Mouse (Mus musculus) thymus, postnatal 25 days (tissue): ENCODE data around the gene Bcdin3d.

Source experiments
- DNase-seq: peaks from one replicate; pipeline ENCODE4 v3.0.0; 2022

Bcdin3d gene

DNA sequence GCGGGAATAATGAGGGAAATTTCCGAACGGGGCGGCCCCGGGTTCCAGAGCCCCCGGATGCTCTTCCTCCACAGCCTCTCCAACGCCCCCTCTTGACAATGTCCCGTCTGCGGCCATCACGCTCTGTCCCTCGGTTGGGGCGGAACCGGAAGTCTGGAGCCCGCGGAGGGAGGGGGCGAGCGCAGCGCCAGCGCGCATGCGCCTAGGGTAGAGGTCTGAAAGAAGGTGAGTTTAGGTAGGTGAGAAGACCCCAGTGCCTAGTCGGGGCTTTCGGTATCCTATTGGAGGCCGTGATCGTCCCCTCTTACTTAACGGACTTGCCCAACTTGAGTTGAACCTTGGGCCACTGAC is at the start of gene Bcdin3d:
TSS of gene Bcdin3d (minus strand) at position 155 of the 351 bp plus-strand sequence.
- peak; percentile 93 for DNase-seq

DNA sequence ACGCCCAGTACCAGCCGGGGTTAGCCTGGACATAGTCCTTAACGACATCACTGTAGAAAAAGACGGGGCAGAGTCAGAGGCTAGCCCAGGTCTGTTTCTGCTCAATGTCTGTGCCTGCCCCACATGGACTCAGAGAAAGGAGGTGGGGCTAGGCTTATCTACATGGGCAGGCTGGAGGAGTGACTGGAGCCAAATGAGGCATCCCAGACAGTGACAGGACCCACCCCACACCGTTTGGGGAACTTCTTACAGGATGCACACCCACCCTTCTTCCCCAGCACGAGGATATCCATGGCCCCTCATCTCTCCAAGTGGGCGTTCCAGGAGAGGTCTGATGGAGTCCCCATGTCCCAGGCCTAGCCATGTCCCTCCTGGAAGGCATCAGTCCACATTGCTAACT is 45.8 kb upstream of the Bcdin3d start:
- DNase-seq = no peak

DNA sequence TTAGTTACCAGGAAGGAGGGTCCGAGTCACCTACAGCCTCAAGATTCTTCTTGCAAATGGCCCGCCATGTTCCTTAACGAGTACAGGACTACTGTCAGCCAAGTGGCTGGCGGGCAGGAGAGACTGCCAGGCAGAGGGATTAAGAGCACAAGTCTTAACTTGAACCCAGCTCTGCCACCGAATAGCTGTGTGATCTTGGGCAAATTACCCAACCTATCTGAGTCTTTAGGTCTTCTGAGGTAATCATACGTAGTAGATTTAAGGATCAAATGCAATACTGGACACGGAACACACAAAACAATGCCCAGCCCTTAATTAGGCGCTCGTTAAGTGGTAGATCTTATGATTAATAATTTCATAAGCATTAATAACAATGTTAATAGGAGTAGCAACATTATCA is 45.1 kb upstream of the Bcdin3d start:
- no peak for DNase-seq

DNA sequence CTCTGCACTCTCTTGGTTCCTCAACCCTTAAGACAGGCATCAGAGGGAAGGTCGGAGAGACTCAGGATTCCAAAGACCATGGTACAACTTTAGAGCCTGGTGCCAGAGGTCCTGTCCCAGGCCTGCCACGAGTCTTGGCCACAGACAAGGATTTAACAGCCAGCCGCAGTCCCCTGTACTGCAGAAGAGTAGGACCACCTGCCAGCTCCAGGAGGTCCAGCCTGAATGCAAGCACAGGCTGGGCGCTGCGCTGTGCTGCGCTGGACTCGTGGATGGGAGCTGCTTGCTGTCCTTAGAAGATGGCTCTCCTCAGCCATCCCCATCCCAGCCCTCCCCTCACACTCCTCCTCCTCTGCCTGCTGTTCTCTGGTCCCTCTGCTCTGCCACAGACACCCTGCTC is 43.2 kb upstream of the Bcdin3d start:
- DNase-seq = no peak

DNA sequence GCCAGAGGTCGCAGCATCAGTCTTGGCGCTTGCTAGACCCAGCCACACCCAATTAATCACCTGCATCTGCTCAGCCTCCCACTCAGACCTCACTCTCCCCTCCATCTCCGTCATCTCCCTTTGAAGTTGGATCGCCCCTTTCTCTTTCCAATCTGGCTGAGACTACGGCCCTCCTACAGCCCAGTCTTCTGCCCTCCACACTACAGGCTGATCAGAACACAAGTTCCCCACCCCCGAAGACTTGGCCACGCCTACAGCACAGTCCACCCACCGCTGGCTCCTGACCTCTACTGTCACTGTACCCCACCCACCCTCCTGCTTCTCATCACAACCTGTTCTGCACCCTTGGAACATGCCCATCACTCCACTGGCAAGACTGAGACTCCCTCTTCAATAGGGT is 42.2 kb upstream of the Bcdin3d start:
- DNase-seq = no peak

DNA sequence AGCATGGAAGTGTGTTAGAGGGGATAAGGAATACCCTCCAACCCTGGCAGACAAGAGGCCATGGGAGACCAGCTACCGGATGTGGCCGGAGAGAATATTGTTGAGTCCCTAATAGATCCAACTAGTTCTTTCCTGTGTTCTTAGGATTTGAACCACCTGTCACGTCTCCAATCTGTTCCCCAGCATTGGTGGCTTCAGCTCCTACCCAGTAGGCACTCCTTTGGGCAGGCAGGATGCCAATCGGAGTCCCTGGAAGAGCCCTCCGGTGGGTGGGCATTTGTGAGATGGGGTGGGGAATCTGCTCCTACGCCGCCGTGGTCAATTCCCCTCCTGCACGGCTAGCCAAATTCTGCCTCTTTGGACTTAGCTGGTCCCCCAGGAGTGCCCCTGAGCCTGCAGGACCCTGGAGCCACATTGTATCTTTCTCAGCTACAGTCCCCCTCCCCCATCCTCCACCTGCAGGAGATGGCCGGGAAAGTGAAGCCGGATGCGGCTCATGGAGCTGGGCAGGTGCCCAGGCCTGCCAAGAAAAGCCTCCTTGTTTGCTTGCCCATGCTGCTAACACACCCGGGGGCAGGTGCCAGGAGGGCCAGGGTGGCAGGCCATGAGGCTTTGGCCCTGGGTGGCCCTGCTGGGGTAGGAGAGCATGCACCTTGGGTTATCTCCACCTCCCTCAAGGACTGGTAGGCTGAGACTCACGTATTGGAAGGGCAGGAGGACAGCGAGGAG is 37.4 kb upstream of the Bcdin3d start:
- DNase-seq = no peak

DNA sequence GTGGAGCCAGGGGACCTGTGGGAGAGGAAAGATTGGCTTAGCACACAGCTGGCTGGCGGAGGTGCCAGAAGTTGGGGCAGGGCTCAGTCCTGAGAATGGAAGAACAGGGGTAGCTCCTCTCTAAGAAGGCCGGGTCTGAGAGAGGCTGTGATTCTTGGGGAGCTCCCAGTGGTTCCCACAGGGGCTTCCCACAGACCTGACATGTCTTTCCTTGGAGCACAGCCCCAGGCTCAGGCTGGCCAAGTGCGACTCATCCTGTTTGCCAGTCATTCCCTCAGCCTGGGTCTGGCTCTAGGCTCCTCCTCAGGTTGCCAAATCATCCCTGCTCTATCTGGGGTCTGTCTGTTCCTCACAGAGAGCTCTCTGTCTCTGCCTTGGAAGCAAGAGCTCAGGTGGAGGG is 36.1 kb upstream of the Bcdin3d start:
- no peak for DNase-seq

DNA sequence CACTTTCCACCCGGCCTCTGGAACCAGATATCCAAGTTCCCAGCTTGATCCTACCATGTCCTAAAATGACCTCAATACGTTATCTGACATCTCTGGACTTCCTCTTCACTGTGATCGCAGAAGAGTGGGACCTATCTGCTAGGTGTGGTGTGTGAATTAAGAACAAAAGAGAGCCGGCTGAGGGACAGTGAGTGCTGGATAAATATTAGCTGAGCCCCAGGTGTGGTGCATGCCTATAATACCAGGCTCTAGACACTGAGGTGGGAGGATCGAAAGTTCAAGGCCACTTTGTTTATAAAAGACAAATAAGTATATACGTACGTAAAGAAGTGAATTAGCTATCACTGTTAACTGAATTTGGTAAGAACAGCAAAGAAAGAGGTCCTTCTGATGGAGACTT is 35.3 kb upstream of the Bcdin3d start:
- DNase-seq = no peak

DNA sequence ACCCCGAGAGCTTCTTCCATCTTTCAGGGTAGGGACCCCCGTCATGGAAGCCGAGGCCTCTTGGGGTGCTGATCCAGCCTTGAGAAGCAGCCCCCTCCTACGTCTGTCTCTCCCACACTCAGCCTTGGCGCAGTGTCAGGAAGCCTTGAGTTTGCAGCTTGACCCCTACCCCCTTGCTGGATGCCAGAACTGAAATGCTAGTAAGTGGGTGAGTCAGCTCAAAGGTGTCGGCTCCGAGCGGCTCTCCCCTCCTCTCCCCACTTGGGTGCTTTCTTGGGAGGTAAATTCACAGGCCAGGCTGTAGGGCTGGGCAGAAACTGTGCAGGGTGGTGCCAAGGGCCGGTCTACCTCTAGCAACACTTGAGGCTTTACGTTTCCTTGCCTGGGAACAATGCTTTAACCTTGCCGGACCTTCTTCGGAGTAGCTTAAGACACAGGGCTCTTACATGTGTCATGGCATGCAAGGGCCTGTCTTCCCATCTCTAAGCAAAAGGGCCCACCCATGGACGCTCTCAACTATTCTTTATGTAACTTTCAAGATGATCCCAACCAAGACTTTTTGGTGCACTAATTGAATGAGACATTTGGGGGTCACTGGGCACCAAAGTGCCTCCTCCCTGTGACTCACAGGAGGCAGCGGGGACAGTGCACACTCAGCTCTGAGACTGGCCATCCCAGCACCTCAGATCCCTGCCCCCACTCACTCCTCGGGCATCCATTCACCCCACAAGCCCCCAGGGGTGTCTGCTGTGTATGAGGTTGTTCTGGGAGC is 31.0 kb upstream of the Bcdin3d start:
- DNase-seq = no peak

DNA sequence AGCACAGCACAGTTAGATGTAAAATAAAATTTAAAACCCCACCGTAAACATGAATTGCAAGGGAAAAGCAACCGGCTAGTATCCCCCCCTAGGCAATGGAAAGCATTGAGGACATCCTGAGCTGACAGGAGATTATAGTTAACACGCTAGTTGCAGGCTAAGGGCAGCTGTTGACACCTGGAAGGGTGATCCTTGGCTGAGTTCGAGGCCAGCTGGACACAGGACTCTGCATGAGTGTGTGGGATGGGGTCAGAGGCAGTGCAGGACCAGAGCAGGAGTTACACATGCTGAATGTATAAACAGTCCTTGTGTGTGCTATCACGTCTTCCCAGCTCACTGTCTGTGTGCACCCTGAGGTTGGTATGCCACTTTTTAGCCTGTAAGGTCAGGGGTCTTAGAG is 28.7 kb upstream of the Bcdin3d start:
- DNase-seq = no peak

DNA sequence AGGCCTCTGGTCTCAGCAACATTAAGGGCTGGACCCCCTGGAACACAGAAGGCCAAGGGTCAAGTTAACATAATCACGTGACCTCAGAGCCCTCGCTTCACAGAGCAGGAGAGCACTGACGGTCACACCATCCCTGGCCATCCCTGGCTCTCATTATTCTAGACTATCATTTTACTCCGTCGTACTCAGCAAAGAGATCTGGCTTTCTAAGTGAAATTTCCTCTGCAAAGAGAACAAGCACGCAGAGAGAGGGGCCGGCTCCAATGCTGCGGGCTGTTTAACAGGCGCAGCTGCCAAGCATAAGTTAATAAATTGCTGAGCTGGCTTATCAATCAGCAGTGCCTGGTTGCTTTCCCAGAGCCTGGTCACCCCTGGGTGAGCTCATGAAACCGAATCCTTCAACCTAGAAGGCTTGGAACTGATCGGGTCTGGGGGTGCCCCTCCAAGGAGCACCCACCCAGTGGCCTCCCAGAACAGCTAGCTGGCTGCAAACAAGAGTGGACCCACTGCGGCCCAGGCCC is 27.8 kb upstream of the Bcdin3d start:
- no peak for DNase-seq

DNA sequence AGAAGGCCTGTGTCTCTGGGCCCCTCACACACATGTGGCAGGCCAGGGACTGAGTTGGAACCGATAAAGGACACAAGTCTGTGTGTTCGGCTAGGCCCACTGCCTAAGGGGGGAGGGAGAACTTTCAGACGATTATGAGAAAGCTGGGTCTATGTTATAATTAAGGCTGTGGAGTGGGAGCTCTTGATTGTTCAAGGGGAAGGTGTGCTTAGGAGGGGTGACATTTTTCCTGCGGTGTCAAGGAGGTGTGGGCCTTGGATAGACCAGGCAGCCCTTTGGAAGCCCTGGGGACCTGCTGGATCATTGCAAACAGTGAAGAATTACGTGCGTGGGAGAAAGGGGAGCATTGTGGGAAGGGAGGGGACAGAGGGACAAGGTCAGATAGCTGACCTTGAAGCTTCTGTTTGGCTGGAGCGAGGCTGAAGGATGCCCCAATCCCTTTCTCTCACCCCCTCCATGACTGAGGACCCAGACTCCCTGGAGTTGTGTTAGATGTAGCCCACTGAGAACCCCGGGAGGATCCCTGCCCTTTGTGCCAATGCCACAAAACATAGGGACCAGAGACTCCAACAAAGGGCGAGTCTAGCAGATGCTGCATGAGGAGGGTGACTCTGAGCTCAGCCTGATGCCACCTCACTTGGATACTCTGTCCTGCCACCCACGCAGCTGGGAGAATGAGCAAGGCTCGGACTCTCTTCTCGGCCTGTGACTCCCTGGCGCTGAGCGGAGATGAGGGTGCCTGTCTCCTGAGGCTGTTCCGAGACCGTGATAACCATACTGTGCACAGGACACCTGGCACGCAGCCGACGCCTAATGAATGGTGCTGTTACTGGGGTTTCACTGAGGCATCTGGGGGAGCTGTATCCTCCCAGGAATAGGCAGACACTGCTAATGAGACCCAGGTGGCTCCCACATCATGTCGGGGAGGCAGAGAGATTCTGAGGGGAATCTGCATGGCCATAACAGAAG is 27.0 kb upstream of the Bcdin3d start:
- DNase-seq = no peak

DNA sequence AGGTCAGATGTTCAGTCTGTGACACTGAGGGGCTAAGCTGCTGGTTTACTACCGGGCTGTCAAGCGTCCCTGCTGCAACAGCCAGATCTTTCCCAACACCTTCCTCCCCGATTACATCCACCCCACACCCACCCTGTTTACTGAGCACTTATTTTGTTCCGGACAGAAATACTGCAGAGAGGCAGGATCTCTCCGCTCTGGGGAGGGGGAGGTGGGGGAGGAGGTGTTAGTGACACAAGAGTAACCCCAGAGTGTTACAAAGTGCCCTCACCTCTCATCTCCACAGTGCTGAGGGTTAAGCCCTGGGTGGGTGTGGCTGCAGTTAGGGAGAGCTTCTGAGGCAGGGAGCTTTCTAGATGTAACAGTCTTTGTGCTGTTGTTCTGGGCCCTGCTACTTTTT is 25.8 kb upstream of the Bcdin3d start:
- no peak for DNase-seq

DNA sequence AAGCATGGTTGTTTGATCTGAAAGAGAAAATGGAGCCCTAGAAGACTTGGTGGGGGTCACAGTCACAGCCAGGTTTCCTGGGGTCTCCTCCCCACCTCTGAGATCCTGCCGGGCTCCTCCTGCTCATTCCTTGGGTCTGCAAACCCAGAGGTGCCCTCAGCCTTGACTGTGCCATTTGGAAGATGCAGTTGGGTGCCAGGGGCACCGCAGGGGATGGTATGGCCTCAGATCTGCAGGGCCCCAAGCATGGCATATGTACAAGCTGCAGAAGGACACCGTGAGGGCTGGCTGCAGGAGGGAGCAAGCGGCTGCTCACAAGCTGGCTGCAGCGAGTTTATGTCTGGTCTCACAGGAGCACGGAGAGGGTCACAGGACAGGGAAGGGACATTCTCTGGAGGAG is 25.2 kb upstream of the Bcdin3d start:
- no peak for DNase-seq

DNA sequence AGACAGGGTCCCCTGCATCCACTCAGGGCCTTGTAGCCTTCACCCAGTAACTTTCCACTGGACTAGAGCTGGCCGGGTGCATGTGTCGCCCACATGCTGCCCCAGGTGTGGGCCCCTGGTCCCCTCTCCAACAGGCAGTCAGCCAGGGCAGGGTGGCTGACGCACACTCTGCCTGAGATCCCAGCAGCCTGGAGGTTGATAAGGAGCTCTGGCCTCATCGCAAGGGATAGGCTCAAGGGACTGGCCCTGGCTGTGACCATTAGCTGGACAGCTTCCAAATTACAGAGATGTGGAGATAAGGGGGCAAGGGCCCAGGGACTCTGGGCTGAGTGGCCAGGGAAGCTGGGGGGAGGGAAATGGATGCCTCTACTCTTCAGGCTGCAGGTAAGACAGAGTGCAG is 24.3 kb upstream of the Bcdin3d start:
- DNase-seq = no peak

DNA sequence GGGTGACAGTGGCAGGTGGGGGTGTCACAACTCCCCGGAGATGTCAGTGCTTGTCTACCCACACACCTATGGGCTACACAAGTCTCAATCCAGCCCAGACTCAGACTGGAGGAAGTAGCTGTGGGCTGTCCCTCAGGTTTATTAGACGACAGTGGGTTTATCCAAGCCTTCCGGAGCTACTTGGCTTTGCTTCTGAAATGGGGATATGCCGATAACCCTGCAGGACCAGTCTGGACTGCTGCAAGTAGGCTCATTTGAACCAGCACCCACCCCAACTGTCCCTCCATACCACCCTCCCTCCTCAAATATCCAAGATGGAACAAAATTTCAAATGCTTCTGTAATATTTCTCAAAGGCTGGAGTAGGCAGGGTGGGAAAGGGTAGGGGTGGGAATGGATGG is 23.8 kb upstream of the Bcdin3d start:
- DNase-seq = no peak

DNA sequence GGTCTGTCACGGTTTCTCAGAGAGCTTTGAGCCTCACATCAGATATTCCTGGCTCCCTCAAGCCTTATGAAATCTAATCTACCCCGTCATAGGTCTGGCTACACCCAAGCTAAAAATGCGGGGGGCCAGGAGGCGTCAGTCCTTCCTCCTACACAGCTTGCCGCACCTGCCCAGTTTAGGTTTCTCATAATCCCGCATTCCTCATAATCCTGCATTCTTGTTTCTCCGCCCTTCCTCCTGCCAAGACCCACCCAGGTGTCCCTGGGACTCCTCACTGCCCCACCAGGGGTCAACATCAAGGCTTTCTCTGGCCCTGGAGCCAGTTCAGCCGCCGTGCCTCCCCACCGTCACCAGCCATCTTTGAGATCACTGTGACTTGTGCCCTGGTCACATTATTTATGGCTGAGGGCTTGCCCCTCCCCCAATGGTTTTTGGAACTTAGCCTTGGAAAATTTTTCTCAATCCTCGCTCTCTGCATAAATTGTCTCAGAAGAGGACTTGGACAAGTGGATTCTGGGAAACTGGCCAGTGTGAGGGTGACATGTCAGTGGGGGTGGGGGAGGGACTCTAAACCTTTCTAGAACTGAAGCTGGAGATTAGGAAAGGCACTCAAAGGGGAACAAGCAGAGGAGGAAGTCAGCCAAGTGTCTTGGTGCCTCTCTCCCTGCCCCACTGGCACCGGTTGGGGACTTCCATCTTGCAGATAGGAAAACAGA is 23.2 kb upstream of the Bcdin3d start:
- no peak for DNase-seq

DNA sequence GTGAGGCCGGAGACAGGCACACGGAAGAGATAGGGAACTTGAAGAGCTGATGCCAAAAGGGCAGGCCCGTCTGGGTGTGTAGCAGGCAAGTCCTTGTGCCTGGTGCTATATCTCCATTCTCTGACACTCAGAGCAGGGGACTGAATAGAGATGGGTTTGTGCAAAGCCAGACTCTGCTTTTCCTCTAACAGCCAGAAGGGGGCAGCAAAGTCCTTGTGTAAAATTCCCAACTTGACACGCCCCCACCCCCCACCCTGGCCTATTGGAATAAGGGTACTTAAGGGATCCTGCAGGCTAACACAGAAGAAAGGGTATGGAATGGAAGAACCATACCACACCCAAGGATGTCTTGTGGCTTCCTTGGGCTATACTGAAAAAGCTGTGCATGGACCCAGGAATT is 22.5 kb upstream of the Bcdin3d start:
- DNase-seq = peak; percentile 30

DNA sequence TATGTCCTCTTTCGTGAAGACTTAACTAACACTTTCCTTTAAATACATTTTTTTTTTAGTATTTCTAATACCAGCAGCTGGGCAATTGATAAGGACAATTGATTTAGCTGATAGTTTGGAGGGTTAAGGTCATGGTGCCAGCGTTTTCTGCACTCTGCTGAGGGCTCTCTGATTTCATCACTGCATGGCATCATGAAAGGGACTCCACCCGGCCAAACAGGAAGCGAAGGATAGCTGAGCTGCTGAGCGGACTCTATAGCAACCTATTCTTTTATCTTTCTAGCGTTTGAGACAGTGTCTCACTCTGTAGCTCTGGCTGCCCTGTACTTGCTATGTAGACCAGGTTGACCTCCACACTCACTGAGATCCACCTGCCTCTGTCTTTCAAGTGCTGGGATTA is 10.2 kb upstream of the Bcdin3d start:
- no peak for DNase-seq

DNA sequence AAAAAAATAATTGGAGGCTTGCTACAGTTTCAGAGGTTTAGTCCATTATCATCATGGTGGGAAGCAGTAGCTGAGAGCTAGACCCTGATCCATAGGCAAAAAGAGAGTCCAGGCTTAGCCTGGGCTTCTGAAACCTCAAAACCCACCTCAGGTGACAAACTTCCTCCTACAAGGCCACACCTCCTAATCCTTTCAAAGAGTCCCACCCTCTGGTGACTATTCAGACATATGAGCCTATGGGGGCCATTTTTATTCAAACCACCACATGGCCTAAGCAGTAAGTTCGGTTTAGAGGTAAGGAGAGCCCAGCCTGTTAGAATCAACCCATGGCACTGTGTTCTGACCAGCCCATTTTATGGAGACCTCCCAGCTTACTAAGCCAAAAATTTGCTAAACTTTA is 1.3 kb upstream of the Bcdin3d start:
- DNase-seq = no peak

DNA sequence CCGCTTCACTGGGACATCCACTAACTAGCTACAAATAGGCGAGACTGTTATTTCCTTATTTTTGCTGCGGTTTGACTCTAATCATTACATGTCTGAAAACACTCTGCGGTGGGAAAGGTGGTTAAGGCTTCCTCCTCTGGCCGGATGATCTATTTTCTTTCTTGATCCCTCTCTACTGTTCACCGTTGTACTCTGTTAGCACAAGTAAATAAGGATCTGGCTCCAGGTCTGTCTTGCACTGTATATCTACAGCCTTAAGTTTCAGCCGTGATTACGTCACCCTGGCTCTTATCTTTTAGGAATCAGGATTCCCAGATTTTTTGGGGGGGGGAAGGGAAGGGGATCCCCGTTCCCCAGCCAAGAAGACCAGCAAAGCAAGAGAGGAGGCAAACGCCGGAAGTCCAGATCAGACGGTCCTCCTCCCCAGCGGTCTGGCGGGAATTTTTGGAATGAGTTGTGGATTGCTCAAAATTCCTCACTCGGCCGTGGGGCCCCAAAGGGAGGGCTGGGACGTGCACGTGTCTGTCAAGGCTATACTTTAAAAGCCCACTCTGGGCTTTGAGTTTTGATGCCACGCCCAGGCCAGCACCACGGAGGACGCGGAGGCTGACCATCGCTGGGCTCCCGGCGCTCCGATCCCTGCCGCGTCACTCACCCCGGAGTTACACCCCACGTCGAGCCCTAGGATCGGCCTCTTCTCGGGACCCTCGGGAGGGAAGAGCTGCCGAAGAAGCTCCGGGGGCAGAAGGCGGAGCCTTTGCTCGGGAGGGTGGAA is 542 bp downstream of the Bcdin3d start:
- peak; percentile 21 for DNase-seq

DNA sequence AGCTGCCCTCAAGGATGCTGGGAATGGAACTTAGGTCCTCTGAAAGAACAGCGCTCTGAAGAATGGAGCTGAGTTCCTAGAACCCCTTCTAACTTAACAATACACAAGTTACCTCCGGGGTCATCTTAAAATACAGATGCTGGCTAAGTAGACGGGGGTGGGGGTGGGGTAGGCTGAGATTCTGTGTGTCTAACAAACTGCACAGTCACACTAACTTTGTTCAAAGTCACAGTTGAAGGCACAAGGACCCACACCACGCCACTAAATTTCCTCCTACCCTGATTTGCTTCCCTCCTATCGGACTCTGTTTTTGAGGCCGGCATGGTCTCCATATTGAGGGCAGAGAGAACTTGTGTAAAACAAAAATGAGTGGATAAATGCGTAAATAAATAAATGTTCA is 1.6 kb downstream of the Bcdin3d start:
- no peak for DNase-seq
